Mouse (Mus musculus) liver, postnatal 0 days (tissue): Measurements from ENCODE around the gene Mob3c. TPM values are rescaled to one million over a fixed set of nuclear protein-coding genes. Genes with fewer than 3 reads are reported as not detected.

Experiments used
- ATAC-seq: fragments of 200-750 bp; cut with Nextera tagmentation; 2 replicates; pipeline ENCODE4 v1.8.0; 2017; ENCODE audit warnings: mild to moderate bottlenecking, moderate library complexity
- DNase-seq: peaks from one replicate; pipeline ENCODE4 v3.0.0-alpha.2; 2016
- H3K27ac ChIP-seq: fragments of 300-500 bp; sonication (generic); 2 replicates; pipeline ENCODE4 v1.5.1; 2014; ENCODE audit warnings: antibody characterized with exemption, moderate library complexity, mild to moderate bottlenecking, low read depth
- H3K27me3 ChIP-seq: fragments of 300-500 bp; sonication (generic); 2 replicates; pipeline ENCODE4 v1.6.1; 2014; ENCODE audit warnings: low read length, control low read depth, mixed read lengths; ENCODE audit not compliant: insufficient read depth
- H3K36me3 ChIP-seq: fragments of 300-500 bp; sonication (generic); replicated peaks from 2 replicates; pipeline ENCODE4 v1.6.1; 2014; ENCODE audit warnings: mild to moderate bottlenecking, control low read depth, low read length, moderate library complexity, mixed read lengths; ENCODE audit not compliant: insufficient read depth
- H3K4me1 ChIP-seq: fragments of 300-500 bp; sonication (generic); 2 replicates; pipeline ENCODE4 v1.6.1; 2014; ENCODE audit warnings: antibody characterized with exemption, mild to moderate bottlenecking, control low read depth; ENCODE audit not compliant: insufficient read depth
- H3K4me2 ChIP-seq: fragments of 300-500 bp; sonication (generic); 2 replicates; pipeline ENCODE4 v1.6.1; 2014; ENCODE audit warnings: low read depth, mild to moderate bottlenecking, low read length, moderate library complexity, mixed read lengths
- H3K4me3 ChIP-seq: fragments of 300-500 bp; sonication (generic); 2 replicates; pipeline ENCODE4 v1.5.1; 2014; ENCODE audit warnings: low read depth, low read length
- H3K9ac ChIP-seq: fragments of 300-500 bp; sonication (generic); replicated peaks from 2 replicates; pipeline ENCODE4 v1.6.1; 2014; ENCODE audit warnings: mild to moderate bottlenecking, moderate library complexity
- H3K9me3 ChIP-seq: fragments of 300-500 bp; sonication (generic); 2 replicates; pipeline ENCODE4 v1.6.1; 2016; ENCODE audit warnings: mild to moderate bottlenecking, control low read depth, low read length, mixed read lengths
- CTCF ChIP-seq: sonication (generic); IDR thresholded peaks from 2 replicates; pipeline ENCODE4 v1.5.1; 2016; ENCODE audit warnings: antibody characterized with exemption, low read depth
- EP300 ChIP-seq: IDR thresholded peaks from 2 replicates; pipeline ENCODE4 v1.6.1; 2016; ENCODE audit warnings: antibody characterized with exemption, low read depth, mild to moderate bottlenecking
- WGBS: fragments of 180-500 bp; shearing (Covaris S2); extraction: QIAGEN DNeasy Blood & Tissue Kit; methylation state at CpG from one replicate; pipeline ENCODE4 v1.1.7; 2014; ENCODE audit not compliant: insufficient replicate concordance; 5-methylcytosine and 5-hydroxymethylcytosine counted together
- polyA plus RNA-seq: library from polyadenylated mRNA; unstranded; fragments of >200 nt; fragmentation: Nextera tagmentation; extraction: Ambion mirVana; gene quantifications from 2 replicates; pipeline ENCODE4 v1.2.1, GENCODE M21; 2015

The Mob3c gene
- polyA plus RNA-seq, 1 experiment from 2014 or later = 10.0 TPM

GRCm38 (mm10) chr4:115838696-115839641 is 11.1 kb downstream of the Mob3c start, which contains the start of gene Mknk1:
Mknk1 (plus strand) TSS chr4:115839198.
- peak; percentile 97 for ATAC-seq
- peak within 1 kb of the TSS; percentile 86 for H3K4me2 ChIP-seq
- TF ChIP-seq CTCF (peak; percentile 41), EP300 (no peak)
- H3K27ac ChIP-seq = peak within 1 kb of the TSS; percentile 86
- H3K9me3 ChIP-seq = no peaks in the 10 kb centered on the region
- peak within 1 kb of the TSS; percentile 91 for H3K4me3 ChIP-seq
- peaks cover 25% of the 10 kb centered on the region for H3K4me1 ChIP-seq
- WGBS = 2% methylated on average over 50 of the region's 51 CpGs
- peaks cover 22% of the 10 kb centered on the region for H3K36me3 ChIP-seq
- no peaks in the 10 kb centered on the region for H3K27me3 ChIP-seq
- DNase-seq = peak; percentile 97
- H3K9ac ChIP-seq = peak within 1 kb of the TSS; percentile 87

GRCm38 (mm10) chr4:115839956-115840355 is 12.1 kb downstream of the Mob3c start:
- H3K4me1 ChIP-seq = peaks cover 25% of the 10 kb centered on the region
- peak overlapping the region; percentile 86 for H3K4me2 ChIP-seq
- H3K27me3 ChIP-seq = no peaks in the 10 kb centered on the region
- H3K9me3 ChIP-seq = no peaks in the 10 kb centered on the region
- peak overlapping the region; percentile 91 for H3K4me3 ChIP-seq
- peak overlapping the region; percentile 87 for H3K9ac ChIP-seq
- 48% methylated on average over 4 of the region's 4 CpGs for WGBS
- ATAC-seq = peak; percentile 27
- H3K36me3 ChIP-seq = peaks cover 15% of the 10 kb centered on the region; the same call in 1 of the 2 replicates
- no peak for DNase-seq
- no peak for TF ChIP-seq CTCF
- no peak; the same call in 1 of the 2 replicates for TF ChIP-seq EP300
- peak overlapping the region; percentile 86 for H3K27ac ChIP-seq

GRCm38 (mm10) chr4:115840842-115841241 is 12.9 kb downstream of the Mob3c start:
- Histone ChIP-seq H3K27me3 (no peaks in the 10 kb centered on the region), H3K9ac (0 out of 2 replicates have a peak overlapping the region, but pooled peaks have one; percentile 23), H3K9me3 (no peaks in the 10 kb centered on the region), H3K36me3 (peaks cover 17% of the 10 kb centered on the region), H3K4me3 (0 out of 2 replicates have a peak overlapping the region, but pooled peaks have one; percentile 5), H3K4me2 (peak overlapping the region; percentile 86), H3K27ac (no peak overlapping the region), H3K4me1 (peaks cover 23% of the 10 kb centered on the region)
- TF ChIP-seq EP300 = no peak
- ATAC-seq (no peak), DNase-seq (no peak)
- 89% methylated on average over 4 of the region's 4 CpGs for WGBS

GRCm38 (mm10) chr4:115846656-115847055 is 18.8 kb downstream of the Mob3c start:
- Histone ChIP-seq H3K9me3 (no peaks in the 10 kb centered on the region), H3K4me3 (no peak overlapping the region), H3K4me1 (peaks cover 47% of the 10 kb centered on the region), H3K9ac (no peak overlapping the region), H3K4me2 (no peak overlapping the region), H3K36me3 (peaks cover 53% of the 10 kb centered on the region), H3K27me3 (no peaks in the 10 kb centered on the region), H3K27ac (peak overlapping the region; percentile 86)
- WGBS = 71% methylated on average over 2 of the region's 2 CpGs
- TF ChIP-seq CTCF (no peak), EP300 (no peak)
- no peak for ATAC-seq
- no peak for DNase-seq

- H3K9me3 ChIP-seq = no peaks in the 10 kb centered on the region
- TF ChIP-seq CTCF = peak; percentile 23; the same call in 1 of the 2 replicates
- peak; percentile 40; the same call in 1 of the 2 replicates for TF ChIP-seq EP300
- DNase-seq = no peak
- peaks cover 47% of the 10 kb centered on the region for H3K4me1 ChIP-seq
- H3K9ac ChIP-seq = no peak overlapping the region
- 27% methylated on average over 5 of the region's 5 CpGs for WGBS
- peaks cover 61% of the 10 kb centered on the region for H3K36me3 ChIP-seq
- H3K4me2 ChIP-seq = peak overlapping the region; percentile 54
- ATAC-seq = peak; percentile 9; the same call in 1 of the 2 replicates
- H3K4me3 ChIP-seq = no peak overlapping the region
- H3K27ac ChIP-seq = peak overlapping the region; percentile 86
- no peaks in the 10 kb centered on the region for H3K27me3 ChIP-seq
Observed at GRCm38 (mm10) chr4:115847377-115847776, 19.5 kb downstream of the Mob3c start.

- DNase-seq (no peak), ATAC-seq (no peak)
- H3K4me3 ChIP-seq = no peak overlapping the region
- no peaks in the 10 kb centered on the region for H3K27me3 ChIP-seq
- 0 out of 2 replicates have a peak overlapping the region, but pooled peaks have one; percentile 6 for H3K9ac ChIP-seq
- peaks cover 67% of the 10 kb centered on the region for H3K36me3 ChIP-seq
- H3K27ac ChIP-seq = peak overlapping the region; percentile 86
- peaks cover 47% of the 10 kb centered on the region for H3K4me1 ChIP-seq
- H3K4me2 ChIP-seq = peak overlapping the region; percentile 54
- H3K9me3 ChIP-seq = no peaks in the 10 kb centered on the region
- WGBS = 63% methylated on average over 1 of the region's 1 CpGs
- TF ChIP-seq CTCF (no peak), EP300 (peak; percentile 23; the same call in 1 of the 2 replicates)
Observed at GRCm38 (mm10) chr4:115848083-115848482, 20.2 kb downstream of the Mob3c start.
